Mouse (Mus musculus) limb, embryonic 11.5 days (tissue): ENCODE data around the gene Gm16181. TPM values are rescaled to one million over a fixed set of nuclear protein-coding genes. Genes with fewer than 3 reads are reported as not detected.

Experiments
- ATAC-seq: fragments of 200-750 bp; cut with Nextera tagmentation; 2 replicates; pipeline ENCODE4 v1.8.0; 2017; ENCODE audit warnings: low read depth; ENCODE audit not compliant: insufficient number of reproducible peaks, low FRiP score, low TSS enrichment
- DNase-seq: peaks from one replicate; pipeline ENCODE4 v3.0.0-alpha.2; 2015; ENCODE audit warnings: low spot score
- H3K27ac ChIP-seq: fragments of 300-500 bp; sonication (generic); replicated peaks from 2 replicates; pipeline ENCODE4 v1.5.1; 2014; ENCODE audit warnings: low read depth, mild to moderate bottlenecking, low read length
- H3K27me3 ChIP-seq: fragments of 300-500 bp; sonication (generic); 2 replicates; pipeline ENCODE4 v1.6.1; 2014; ENCODE audit warnings: mild to moderate bottlenecking, low read length, mixed read lengths; ENCODE audit not compliant: control insufficient read depth, insufficient read depth
- H3K36me3 ChIP-seq: fragments of 300-500 bp; sonication (generic); 2 replicates; pipeline ENCODE4 v1.6.1; 2014; ENCODE audit warnings: mild to moderate bottlenecking, low read length, moderate library complexity, mixed read lengths; ENCODE audit not compliant: control insufficient read depth, insufficient read depth
- H3K4me1 ChIP-seq: fragments of 300-500 bp; sonication (generic); 2 replicates; pipeline ENCODE4 v1.6.1; 2014; ENCODE audit warnings: low read length, mixed read lengths; ENCODE audit not compliant: control insufficient read depth, insufficient read depth
- H3K4me2 ChIP-seq: fragments of 300-500 bp; sonication (generic); 2 replicates; pipeline ENCODE4 v1.6.1; 2014; ENCODE audit warnings: low read depth, mild to moderate bottlenecking, moderate library complexity; ENCODE audit not compliant: severe bottlenecking
- H3K4me3 ChIP-seq: fragments of 300-500 bp; sonication (generic); 2 replicates; pipeline ENCODE4 v1.5.1; 2014; ENCODE audit warnings: low read depth, low read length
- H3K9ac ChIP-seq: fragments of 300-500 bp; sonication (generic); 2 replicates; pipeline ENCODE4 v1.6.1; 2014; ENCODE audit warnings: mild to moderate bottlenecking, low read length
- H3K9me3 ChIP-seq: fragments of 300-500 bp; sonication (generic); 2 replicates; pipeline ENCODE4 v1.6.1; 2016; ENCODE audit warnings: low read length; ENCODE audit not compliant: control insufficient read depth
- WGBS: fragments of 180-500 bp; shearing (Covaris S2); extraction: QIAGEN DNeasy Blood & Tissue Kit; methylation state at CpG from one replicate; pipeline ENCODE4 v1.1.7; 2014; 5-methylcytosine and 5-hydroxymethylcytosine counted together
- polyA plus RNA-seq: library from polyadenylated mRNA; unstranded; fragments of >200 nt; fragmentation: Nextera tagmentation; extraction: Ambion mirVana; gene quantifications from 2 replicates; pipeline ENCODE4 v1.2.1, GENCODE M21; 2014

Gene Gm16181
- polyA plus RNA-seq, 1 experiment from 2014 or later, result not detected

DNA sequence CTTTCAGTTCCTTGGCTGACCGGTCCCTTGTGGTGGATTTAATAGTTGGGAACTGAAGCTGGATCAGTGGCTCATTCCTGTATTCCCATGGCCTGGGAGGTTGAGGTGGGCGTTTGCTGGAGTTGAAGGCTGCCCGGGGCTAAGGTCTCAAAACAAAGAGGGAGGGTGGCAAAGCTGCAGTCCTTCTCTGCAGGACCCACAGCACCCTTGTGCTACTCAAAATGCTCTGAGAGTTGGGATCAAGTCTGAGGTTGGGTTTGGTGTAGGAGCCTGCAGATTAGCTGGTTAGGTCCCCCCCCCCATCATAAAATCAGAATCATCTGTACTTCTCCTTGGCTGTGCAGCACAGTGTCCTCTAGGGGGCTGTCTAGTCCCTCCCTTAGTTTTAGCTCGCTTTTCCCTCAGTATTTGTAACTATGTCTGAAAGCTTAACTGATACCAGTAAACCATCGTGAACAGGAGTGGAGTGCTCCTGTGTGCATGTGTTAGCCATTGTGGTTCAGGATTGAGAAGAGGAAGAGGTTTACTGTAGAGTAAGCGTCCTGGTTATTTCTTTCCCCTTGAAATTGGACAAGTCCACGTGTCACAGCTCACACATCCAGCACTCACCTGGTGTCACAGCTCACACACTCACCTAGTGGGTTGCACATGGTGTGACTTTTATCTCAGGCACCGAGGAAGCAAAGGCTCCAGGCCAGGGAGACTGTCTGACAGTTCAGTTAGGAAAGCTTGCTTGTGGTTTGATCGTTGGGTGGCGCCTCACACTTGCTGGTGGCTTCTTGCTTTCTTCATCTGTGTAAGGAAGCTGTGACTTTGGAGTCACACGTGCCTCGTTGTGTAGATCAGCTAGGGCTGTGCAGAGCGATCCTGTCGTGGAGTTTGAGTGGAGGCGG lies 25.3 kb downstream of the Gm16181 start:
- H3K4me3 ChIP-seq, result 0 out of 2 replicates have a peak overlapping the region, but pooled peaks have one; percentile 2
- DNase-seq (no peak), ATAC-seq (no peak)
- H3K27me3 ChIP-seq, result no peaks in the 10 kb centered on the region
- no peak overlapping the region for H3K4me2 ChIP-seq
- WGBS, result 87% methylated on average over 15 of the region's 15 CpGs
- no peak overlapping the region for H3K9ac ChIP-seq
- no peaks in the 10 kb centered on the region for H3K9me3 ChIP-seq
- H3K36me3 ChIP-seq, result peaks cover 67% of the 10 kb centered on the region
- no peak overlapping the region for H3K27ac ChIP-seq
- H3K4me1 ChIP-seq, result peaks cover 17% of the 10 kb centered on the region

DNA sequence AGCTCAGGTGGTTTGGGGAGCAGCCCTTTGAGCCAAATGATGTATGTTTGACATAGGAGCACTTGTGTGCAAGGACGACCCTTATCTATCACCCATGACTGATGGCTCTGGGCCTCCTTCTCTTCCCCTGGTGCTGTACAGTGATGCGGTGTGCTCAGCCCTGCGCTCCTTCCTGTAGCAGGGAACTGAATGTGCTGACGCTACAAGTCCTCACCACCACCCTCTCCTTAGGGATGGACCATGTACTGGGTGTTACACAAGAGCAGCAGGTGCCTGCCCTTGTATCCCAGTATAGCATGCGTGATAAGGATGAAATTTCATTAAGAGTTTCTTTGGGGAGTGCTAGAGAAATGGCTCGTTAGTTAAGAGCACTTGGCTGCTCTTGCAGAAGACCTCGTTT lies 26.5 kb downstream of the Gm16181 start:
- Histone ChIP-seq H3K27ac (no peak overlapping the region), H3K9me3 (no peaks in the 10 kb centered on the region), H3K4me3 (no peak overlapping the region), H3K4me1 (peaks cover 17% of the 10 kb centered on the region), H3K9ac (no peak overlapping the region), H3K27me3 (no peaks in the 10 kb centered on the region), H3K36me3 (peaks cover 72% of the 10 kb centered on the region), H3K4me2 (no peak overlapping the region)
- WGBS, result 83% methylated on average over 7 of the region's 7 CpGs
- no peak for DNase-seq
- no peak for ATAC-seq

DNA sequence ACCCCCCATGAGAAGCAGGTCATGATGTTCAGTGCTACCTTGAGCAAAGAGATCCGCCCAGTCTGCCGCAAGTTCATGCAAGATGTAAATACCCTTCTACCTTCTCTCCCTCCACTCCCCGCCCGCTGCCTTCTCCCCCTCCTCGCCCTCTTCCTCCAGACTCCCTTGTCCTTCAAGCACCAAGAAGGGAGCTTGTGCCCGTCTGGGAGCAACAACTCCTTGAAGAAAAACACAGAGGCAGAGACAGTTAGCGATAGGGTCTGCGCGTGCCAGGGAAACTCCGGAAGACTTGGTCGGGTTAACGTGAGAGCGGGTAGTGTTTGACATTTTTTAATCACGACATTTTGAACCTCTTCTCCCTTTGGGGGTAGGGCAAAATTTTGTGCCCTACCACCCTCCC lies 28.4 kb downstream of the Gm16181 start:
- ATAC-seq (no peak), DNase-seq (no peak)
- Histone ChIP-seq H3K27me3 (no peaks in the 10 kb centered on the region), H3K27ac (no peak overlapping the region), H3K36me3 (peaks cover 74% of the 10 kb centered on the region), H3K9me3 (no peaks in the 10 kb centered on the region), H3K4me2 (no peak overlapping the region), H3K9ac (no peak overlapping the region), H3K4me3 (no peak overlapping the region), H3K4me1 (peaks cover 11% of the 10 kb centered on the region)
- WGBS, result 92% methylated on average over 14 of the region's 14 CpGs

DNA sequence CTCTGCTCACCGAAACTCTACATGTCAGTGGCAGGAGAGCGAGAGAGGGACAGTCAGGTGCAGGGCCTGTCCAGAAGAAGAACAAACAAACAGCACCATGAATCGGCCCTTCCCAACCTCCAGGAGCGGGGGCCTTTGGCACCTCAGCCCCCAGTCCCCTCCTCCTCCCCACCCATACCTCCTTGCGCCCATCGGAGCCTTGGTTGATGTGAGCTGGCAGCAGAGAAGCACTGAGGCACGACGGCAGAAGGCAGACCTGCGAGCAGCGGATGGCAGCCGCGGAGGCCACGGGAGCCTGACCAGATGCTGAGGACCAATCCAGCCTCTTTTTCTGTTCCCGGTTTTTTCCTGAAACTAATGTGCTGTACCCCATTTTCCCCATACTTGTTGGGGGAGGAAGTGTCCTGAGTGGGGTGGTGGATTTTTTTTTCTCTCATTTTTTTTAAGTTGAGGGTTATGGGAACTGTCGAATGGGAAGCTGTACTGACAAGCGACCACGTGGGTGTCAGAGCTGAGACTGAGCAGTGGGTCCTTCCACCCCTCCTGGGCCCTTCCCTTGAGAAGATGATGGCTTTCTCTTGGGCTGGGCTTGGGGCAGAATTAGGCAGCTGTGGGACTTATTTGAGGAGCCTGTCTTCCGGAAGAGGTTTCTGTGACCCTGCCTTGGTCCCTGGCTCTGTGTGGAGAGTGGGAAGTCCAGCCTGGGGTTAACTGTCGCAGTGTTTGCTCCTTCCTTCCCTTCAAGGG lies 29.0 kb downstream of the Gm16181 start:
- Histone ChIP-seq H3K4me1 (peaks cover 4% of the 10 kb centered on the region), H3K4me3 (no peak overlapping the region), H3K27me3 (no peaks in the 10 kb centered on the region), H3K27ac (no peak overlapping the region), H3K9ac (no peak overlapping the region), H3K9me3 (no peaks in the 10 kb centered on the region), H3K36me3 (peaks cover 73% of the 10 kb centered on the region), H3K4me2 (no peak overlapping the region)
- WGBS, result 93% methylated on average over 19 of the region's 19 CpGs
- ATAC-seq, result no peak
- no peak for DNase-seq

DNA sequence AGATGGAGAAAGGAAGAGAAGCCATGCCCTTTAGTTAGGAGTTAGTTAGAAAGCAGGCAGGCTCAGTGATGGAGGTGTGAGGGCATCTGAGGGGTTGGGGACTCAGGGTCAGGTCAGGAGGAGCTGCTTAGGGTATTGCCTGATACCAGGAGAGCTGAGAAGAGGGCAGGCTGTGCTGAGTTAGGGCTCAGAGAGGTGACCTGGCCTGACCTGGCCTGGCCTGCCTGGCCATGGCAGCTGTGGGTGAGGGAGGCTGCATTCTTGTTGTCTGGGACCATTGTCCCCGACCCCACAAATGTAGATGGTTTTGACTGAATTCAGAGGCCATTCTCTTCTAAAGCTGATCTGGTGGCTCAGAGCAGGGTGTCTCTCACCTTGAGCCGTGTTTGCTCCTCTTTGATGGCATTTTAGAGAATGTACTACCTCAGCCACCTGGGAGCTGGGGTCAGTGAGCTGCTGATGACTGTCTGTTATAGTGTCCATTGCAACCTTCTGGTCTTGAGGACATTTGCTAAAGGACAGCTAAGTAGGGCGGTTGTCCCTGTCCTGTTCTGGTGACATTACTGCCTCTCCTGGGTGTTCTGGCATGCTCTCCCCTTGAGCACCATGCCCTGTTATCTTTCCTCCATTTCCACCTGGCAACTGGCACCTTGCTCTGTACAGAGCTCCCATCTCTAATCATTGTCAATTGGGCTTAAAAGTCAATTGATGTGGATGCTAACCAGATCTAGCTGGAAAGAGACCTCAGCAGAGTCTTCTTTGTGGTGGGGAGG lies 29.9 kb downstream of the Gm16181 start:
- no peak overlapping the region for H3K4me2 ChIP-seq
- H3K27me3 ChIP-seq, result no peaks in the 10 kb centered on the region
- DNase-seq (no peak), ATAC-seq (no peak)
- no peak overlapping the region for H3K9ac ChIP-seq
- 86% methylated on average over 3 of the region's 3 CpGs for WGBS
- H3K9me3 ChIP-seq, result no peaks in the 10 kb centered on the region
- no peaks in the 10 kb centered on the region for H3K4me1 ChIP-seq
- no peak overlapping the region for H3K4me3 ChIP-seq
- peaks cover 66% of the 10 kb centered on the region for H3K36me3 ChIP-seq
- no peak overlapping the region for H3K27ac ChIP-seq

DNA sequence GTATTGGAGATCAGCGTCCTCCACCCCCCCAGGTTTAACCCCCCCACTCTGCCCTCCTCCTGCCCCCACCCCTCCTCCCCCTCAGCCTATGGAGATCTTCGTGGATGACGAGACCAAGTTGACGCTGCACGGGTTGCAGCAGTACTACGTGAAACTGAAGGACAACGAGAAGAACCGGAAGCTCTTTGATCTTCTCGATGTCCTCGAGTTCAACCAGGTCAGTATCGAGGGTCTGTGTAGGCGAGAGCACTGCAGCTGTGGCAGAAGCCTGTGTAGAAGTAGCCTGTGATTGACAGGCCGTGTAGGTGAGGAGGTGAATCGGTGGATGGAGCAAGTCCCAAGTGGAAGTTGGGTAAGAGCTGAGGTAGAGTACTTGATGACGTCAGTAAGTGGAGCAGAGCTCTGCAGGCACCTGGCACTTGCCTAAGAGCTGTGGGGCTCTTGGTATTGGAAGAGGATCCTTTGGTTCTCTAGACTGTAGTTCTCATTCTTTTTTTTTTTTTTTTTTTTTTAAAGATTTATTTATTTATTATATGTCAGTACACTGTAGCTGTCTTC lies 30.6 kb downstream of the Gm16181 start:
- Histone ChIP-seq H3K9me3 (no peaks in the 10 kb centered on the region), H3K36me3 (peaks cover 60% of the 10 kb centered on the region), H3K27me3 (no peaks in the 10 kb centered on the region), H3K4me3 (no peak overlapping the region), H3K4me1 (no peaks in the 10 kb centered on the region), H3K27ac (no peak overlapping the region), H3K4me2 (no peak overlapping the region), H3K9ac (no peak overlapping the region)
- WGBS, result 87% methylated on average over 15 of the region's 15 CpGs
- no peak for ATAC-seq
- DNase-seq, result no peak

DNA sequence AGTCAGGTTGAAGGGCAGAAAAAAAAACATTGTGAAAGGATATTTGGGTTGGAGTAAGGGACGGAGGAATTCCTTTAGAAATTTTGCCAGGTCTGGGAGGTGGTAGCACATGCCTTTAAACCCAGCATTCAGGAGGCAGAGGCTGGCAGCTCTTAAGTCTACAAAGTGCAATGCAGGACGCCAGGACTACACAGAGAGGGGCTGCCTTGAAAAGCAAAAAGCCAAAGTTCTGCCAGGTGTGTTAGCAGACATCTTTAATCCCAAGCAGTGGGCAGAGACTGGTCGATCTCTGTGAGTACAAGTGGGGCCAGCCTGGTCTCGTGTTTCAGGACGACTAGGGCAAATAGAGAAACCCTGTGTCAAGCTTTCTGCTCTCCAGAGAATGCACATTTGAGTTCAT lies 31.3 kb downstream of the Gm16181 start:
- DNase-seq, result no peak
- no peak for ATAC-seq
- Histone ChIP-seq H3K4me3 (no peak overlapping the region), H3K9me3 (no peaks in the 10 kb centered on the region), H3K27me3 (no peaks in the 10 kb centered on the region), H3K27ac (no peak overlapping the region), H3K9ac (no peak overlapping the region), H3K36me3 (peaks cover 53% of the 10 kb centered on the region), H3K4me1 (no peaks in the 10 kb centered on the region), H3K4me2 (no peak overlapping the region)
- 83% methylated on average over 5 of the region's 5 CpGs for WGBS
